Mouse (Mus musculus) heart, embryonic 16.5 days (tissue): Measurements from ENCODE around the gene Cttnbp2nl. TPM values are rescaled to one million over a fixed set of nuclear protein-coding genes. Genes with fewer than 3 reads are reported as not detected.

Source experiments
- polyA plus RNA-seq: library from polyadenylated mRNA; unstranded; fragments of >200 nt; fragmentation: Nextera tagmentation; extraction: Ambion mirVana; gene quantifications from 2 replicates; pipeline ENCODE4 v1.2.1, GENCODE M21; 2015

The Cttnbp2nl gene
- polyA plus RNA-seq, 1 experiment from 2014 or later = 19.4 TPM

Other genes starting within 250 kb of the Cttnbp2nl start
- gene Mov10, start 234.6 kb downstream of the Cttnbp2nl start, polyA plus RNA-seq = 25.4 and 29.7 TPM in 2 replicates
- 24.8 and 29.1 TPM in 2 replicates for gene St7l, start 189.1 kb downstream of the Cttnbp2nl start, polyA plus RNA-seq
- gene Capza1, start 188.6 kb downstream of the Cttnbp2nl start, polyA plus RNA-seq = 170 and 187 TPM in 2 replicates
- gene Wnt2b, start 91.2 kb downstream of the Cttnbp2nl start, polyA plus RNA-seq = 1.0 and 1.1 TPM in 2 replicates
- gene 4930564D02Rik, start 13.7 kb upstream of the Cttnbp2nl start, polyA plus RNA-seq = not detected in 2 replicates